Mouse (Mus musculus) brain, embryonic 14.5 days (tissue): Measurements from ENCODE around the gene Abhd6. TPM values are rescaled to one million over a fixed set of nuclear protein-coding genes. Genes with fewer than 3 reads are reported as not detected.

Experiments
- DNase-seq: peaks from one replicate; pipeline ENCODE4 v3.0.0-alpha.2; 2011; ENCODE audit warnings: low read depth
- CTCF ChIP-seq: fragments of 200-500 bp; IDR thresholded peaks from 2 replicates; pipeline ENCODE4 v1.5.1; 2012; ENCODE audit warnings: inconsistent platforms, mild to moderate bottlenecking, moderate library complexity, borderline replicate concordance; ENCODE audit not compliant: insufficient read depth, insufficient read length; ENCODE audit errors: extremely low read depth
- POLR2A ChIP-seq: fragments of 200-500 bp; IDR thresholded peaks from 2 replicates; pipeline ENCODE4 v1.6.1; 2012; ENCODE audit warnings: mild to moderate bottlenecking, inconsistent platforms, borderline replicate concordance; ENCODE audit not compliant: poor library complexity, insufficient read depth, insufficient read length, severe bottlenecking; ENCODE audit errors: extremely low read depth
- polyA plus RNA-seq: library from polyadenylated mRNA; depleted of rRNA; stranded (reverse); fragments of >200 nt; gene quantifications from 2 replicates; pipeline ENCODE4 v1.2.3, GENCODE M21; 2012

The Abhd6 gene
- polyA plus RNA-seq, 1 experiment, result 17.3 TPM

DNA sequence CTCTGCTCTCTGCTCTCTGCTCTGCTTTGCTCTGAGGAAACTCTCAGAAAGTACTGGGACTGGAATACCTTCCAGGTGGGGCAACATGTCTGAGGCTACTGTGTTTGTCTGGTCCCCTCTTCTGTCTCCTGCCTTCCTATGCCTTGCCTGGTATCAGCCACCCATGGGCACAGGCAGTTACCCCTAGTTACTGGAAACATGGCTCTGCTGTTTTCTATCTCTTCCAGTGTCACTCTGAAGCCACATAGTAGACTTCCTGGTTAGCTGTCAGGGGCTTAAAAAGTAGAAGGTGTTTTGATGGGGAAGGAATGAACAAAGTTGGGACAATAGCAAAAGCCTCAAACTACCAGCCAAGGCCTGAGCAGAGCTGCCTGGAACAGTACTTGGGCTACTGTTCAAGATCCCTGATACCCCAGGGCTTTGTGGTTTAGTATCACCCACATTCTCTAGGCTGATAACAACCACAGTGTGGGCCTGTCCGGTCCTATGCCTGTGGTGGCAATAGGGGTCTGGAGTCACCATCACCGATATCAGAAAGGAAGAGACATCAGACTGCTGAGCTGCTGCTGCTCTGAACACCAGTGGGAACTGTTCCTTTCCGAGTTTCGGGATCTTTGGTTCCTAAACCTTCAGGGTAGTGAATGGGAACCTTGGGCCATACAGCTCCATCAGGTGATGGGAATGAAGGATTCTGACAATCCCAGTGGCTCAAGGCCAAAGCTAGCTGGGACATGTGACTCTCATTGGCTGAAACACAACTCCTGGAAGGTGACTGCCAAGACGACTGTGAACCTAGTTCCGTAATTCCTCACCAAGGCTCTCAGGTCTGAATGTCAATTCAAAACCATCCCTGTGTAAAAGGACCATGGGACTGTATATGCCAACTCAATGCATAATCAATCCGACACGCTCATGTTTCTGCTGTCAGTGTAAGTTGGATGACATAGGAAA is 61.4 kb downstream of the Abhd6 start:
- TF ChIP-seq POLR2A (no peak), CTCF (no peak)
- peak; percentile 8 for DNase-seq

DNA sequence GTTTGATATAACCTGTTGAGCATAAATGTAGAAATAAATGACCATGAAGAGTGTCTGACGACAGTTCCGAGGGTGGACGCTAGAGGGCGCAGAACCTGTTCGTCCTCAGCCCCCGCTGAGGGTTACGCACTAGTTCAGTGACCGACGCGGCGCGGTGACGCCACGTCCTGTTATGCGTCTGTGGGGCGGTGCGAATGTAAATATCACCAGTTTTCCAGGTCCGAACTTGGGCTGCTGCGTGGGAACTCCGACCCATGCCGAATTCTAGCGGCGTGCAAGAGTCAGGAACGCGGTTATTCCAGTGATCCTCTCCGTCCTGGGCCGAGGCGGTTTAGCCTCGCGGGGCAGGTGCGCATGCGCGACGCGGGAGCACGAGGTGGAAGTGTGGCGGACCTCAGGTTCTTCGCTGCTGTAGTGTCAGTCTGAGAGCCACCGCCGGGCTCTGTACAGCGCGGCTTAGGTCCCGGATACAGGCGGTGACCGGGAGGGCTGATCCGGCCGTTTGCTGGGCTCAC is 77.5 kb downstream of the Abhd6 start, which contains the start of gene Rpp14:
Gene Rpp14 (plus strand): TSS at position 203 of the 515 bp plus-strand sequence.
- peak; percentile 98 for DNase-seq
- TF ChIP-seq CTCF (peak; percentile 96), POLR2A (peak; percentile 29; the same call in 1 of the 2 replicates)

DNA sequence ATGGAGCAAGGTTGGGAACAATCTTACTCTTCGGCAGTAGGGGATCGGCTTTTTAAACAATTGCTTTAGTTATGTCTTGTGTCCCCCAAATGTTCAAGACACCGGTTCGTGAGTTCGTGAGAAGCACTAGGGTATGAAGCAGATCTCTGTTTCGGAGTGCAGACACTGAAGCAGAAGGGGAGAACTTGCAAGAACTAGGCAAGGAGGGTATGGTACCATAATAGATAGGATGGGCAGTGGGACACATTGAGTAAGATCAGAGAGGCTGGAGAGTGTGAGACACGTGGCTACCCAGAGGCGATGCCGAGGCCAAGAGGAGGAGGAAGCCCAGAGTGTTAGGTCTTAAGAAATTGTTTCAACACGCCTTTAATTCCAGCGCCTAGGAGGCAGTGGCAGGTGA is 78.0 kb downstream of the Abhd6 start:
- TF ChIP-seq CTCF, result no peak
- TF ChIP-seq POLR2A, result no peak
- no peak for DNase-seq

DNA sequence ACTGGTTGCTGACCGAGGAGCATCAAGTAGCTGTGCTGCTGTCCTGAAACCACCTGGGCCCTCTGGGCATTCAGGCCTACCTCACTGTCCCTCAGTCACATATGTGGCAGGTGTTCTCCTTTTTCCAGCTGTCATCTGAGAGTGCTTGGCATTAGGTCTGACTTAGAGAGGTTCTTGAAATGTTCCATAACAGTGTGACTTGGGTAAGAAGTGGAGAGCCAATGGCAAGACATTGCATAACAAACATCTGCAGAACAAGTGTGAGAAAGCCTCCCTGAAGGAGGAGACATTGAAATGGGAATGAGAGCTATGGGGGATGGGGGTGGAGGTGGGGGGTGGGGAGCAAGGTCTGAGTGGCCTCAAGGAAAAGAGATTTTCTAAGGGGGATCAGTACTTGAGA is 80.2 kb downstream of the Abhd6 start:
- DNase-seq, result no peak
- TF ChIP-seq CTCF (no peak), POLR2A (no peak)

DNA sequence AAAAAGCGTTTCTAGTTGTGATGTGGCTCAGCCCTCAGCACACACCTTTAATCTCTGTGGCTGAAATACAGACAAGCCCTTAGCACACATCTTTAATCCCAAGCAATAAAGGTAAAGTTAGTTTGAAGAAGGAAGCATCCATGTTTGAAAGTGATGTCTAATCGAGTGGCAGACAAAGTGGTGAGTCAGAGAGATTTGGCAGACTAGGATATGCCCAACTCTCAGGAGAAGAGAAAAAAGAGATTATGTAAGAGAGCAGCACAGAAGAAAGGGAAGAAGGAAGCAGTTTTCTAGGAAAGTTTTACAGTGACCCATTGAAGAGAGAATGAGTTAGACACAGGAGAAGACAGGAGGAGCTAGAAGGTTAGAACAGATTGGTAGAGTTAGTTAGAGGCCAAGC is 86.3 kb downstream of the Abhd6 start:
- DNase-seq, result no peak
- TF ChIP-seq CTCF (no peak), POLR2A (no peak)

DNA sequence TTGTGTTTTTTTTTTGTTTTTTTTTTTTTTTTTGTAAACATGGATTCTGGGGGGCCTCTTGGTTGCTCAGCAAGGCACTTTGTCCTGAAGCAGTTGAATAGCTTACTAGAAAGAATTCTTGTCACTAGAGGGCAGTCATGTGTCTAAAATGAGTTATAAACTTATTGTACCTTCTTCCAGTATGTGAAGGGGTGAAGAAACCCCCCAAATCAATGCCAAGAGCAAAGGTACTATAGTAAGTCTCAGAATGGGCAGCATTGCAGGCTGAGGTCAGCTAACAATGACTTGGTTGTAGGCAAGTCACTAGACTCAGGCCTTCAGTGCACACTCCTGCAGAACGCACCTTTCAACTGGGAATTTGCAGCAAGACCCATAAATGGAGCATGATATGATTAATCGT is 89.9 kb downstream of the Abhd6 start:
- peak; percentile 82 for DNase-seq
- TF ChIP-seq CTCF, result peak; percentile 6; the same call in 1 of the 2 replicates
- no peak for TF ChIP-seq POLR2A

DNA sequence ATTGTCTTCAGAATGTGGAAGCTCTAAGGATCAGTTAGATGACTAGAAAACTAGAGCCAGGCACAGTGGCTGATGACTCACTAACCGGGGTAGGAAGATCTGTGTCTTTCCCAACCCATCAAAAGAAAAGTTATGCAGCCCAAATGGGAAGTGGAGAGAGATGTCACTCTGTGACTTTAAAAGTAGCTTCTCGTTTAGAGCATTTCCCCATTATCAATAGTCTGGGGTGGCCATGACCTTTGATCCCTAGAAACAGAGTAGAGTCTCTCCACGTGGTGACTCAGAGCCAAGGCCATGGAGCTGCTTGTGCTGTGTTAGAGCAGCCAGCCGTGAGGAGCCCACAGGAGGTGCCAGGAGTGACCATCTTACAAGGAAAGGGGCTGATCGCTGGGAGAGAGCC is 90.7 kb downstream of the Abhd6 start:
- DNase-seq, result no peak
- no peak for TF ChIP-seq POLR2A
- no peak for TF ChIP-seq CTCF

DNA sequence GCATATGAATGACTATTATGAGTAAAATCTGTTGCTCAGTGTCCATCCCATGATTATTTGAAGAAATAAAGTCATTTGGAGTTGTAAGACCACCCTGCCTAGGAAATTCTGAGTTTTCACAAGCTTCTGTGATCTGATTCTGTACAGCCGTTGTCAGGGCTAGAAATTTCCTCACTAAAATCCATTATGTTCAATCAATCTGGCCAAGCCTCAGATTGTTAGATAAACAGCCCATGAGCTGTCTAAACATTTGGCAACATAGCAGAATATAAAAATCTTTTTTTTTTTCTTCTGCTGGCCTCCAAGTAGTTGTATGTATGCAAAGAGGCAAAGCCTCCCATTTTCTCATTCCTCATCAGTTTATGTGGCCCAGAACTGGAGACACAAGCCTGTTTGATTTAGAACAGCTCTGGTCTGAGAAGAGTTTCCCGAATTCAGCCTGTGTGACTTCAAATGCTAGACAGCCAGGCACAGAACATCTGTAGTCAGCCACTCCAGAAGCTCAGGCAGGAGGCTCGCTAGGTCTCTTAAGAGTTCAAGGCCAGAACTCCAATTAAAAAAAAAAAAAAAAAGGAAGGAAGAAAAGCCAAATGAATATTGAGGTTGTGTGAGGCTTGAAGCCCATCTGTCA is 92.3 kb downstream of the Abhd6 start:
- TF ChIP-seq POLR2A (no peak), CTCF (no peak)
- DNase-seq, result no peak

DNA sequence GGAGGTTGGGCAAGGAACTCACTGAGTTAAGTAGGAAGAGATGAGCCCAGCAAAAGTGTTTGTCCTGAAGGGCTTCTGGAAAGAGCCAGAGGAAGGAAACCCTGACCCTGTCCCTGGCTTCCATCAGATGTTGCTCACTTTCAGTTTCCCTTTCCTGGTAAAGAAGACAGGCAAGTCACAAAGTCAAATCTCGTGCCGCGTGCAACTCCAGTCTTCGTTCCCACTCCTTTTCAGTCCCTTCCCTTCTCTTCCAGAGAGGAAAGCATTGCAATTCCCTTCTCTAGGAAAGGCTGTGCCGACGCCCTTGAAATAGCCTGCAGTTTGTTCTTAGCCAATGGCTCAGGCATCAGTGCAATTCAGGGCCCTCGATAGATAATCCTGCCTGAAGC is 92.9 kb downstream of the Abhd6 start:
- TF ChIP-seq CTCF (no peak), POLR2A (no peak)
- no peak for DNase-seq

DNA sequence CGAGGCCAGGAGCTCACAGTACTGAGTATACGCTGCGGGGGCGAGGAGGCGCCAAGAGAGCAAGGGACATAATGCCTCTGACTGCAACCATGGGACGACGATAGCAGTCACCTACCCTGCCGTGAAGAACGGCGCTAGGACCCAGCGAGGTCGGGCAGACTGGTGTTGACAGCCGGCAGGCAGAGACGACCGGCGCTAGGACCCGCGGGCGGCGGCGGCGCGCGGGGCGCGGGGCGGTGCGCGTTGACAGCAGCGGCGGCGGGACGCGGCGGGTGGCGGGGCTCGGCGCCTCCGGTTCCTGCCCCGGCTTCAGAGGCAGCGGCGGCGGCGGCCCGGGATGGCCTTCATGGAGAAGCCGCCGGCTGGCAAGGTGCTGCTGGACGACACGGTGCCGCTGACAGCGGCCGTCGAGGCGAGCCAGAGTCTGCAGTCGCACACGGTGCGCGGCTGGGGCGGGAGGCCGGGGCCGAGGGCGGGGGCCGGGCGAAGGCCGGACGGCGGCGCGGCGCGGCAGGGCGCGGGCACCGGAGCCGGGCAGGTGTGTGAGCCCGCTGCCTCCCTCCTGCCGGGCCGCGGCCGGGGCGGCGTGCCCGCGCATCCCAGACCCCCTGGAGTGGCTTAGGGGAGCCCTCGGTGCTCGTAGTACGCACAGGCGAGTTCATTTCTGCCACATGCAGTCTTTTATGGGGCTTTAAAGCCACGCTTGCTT is 95.4 kb downstream of the Abhd6 start, which contains the start of gene Pxk:
Gene Pxk (plus strand): TSS at position 234 of the 709 bp plus-strand sequence.
- peak; percentile 97 for DNase-seq
- TF ChIP-seq CTCF (no peak), POLR2A (peak; percentile 57)

DNA sequence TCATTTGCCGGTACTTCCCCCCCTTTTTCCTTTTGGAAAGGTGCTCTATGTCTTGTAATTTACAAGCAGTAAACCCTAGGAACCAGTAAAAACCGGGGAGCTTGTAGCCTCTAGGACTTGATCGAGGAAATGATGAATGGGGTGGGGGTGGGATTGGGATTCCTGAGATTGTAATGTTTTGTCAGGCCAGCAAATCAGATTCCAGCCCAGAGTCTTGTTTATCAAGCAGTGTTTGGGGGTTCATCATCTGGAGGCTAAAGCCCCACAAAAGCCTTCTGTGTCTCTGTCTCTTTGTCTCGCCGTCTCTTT is 95.9 kb downstream of the Abhd6 start:
- DNase-seq, result peak; percentile 73
- TF ChIP-seq CTCF (no peak), POLR2A (no peak)
